Mouse (Mus musculus): Measurements from ENCODE around the gene Tnfsf15. TPM values are rescaled to one million over a fixed set of nuclear protein-coding genes. Genes with fewer than 3 reads are reported as not detected.

Tnfsf15 gene
- polyA plus RNA-seq, 1 experiment from 2014 or later, result 0.02 TPM

GRCm38 (mm10) chr4:63703686-63704085, 41.2 kb downstream of the Tnfsf15 start:
- no peak for DNase-seq
- no peak for ATAC-seq (ENCODE audit: low read depth)
- 59% methylated on average over 2 of the region's 2 CpGs for WGBS (ENCODE audit: insufficient replicate concordance)

GRCm38 (mm10) chr4:63702006-63702704, 42.8 kb downstream of the Tnfsf15 start:
- Histone ChIP-seq H3K27ac (no peak overlapping the region), H3K36me3 (no peaks in the 10 kb centered on the region), H3K27me3 (no peaks in the 10 kb centered on the region), H3K4me2 (no peak overlapping the region), H3K9ac (no peak overlapping the region), H3K9me3 (replicated peaks) (no peaks in the 10 kb centered on the region), H3K4me1 (replicated peaks) (no peaks in the 10 kb centered on the region), H3K4me3 (replicated peaks) (no peak overlapping the region)
- ATAC-seq (ENCODE audit: low read depth), result no peak
- 64% methylated on average over 4 of the region's 4 CpGs for WGBS (ENCODE audit: insufficient replicate concordance)
- no peak for DNase-seq

More at GRCm38 (mm10) chr4:63703686-63704085, 41.2 kb downstream of the Tnfsf15 start:
- Histone ChIP-seq H3K9me3 (replicated peaks) (no peaks in the 10 kb centered on the region), H3K4me1 (replicated peaks) (no peaks in the 10 kb centered on the region), H3K27me3 (no peaks in the 10 kb centered on the region), H3K9ac (no peak overlapping the region), H3K36me3 (no peaks in the 10 kb centered on the region), H3K4me3 (replicated peaks) (no peak overlapping the region), H3K4me2 (no peak overlapping the region), H3K27ac (no peak overlapping the region)

DNA sequence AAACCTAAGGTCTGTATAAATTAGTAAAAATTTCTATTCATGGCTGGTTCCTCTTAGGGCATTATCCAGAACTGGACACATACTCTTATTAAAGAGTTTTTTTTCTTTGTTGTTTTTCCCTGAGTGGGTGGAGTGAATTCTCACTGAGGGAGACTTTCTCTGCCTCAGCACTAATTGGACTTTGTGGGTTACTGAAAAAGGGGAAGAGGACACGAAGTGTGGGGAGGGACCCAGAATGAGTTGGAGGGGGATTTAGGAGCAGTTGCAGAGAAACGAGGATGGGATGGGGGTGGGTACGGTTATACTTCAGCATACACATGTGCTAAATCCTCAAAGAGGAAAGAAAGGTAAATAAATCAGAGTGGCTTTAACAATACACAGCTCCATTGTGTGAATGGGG, 45.2 kb downstream of the Tnfsf15 start:
- H3K4me2 ChIP-seq, result no peak overlapping the region
- H3K27me3 ChIP-seq, result no peaks in the 10 kb centered on the region
- H3K9me3 ChIP-seq (replicated peaks), result no peaks in the 10 kb centered on the region
- no peak overlapping the region for H3K4me3 ChIP-seq (replicated peaks)
- no peaks in the 10 kb centered on the region for H3K4me1 ChIP-seq (replicated peaks)
- H3K9ac ChIP-seq, result no peak overlapping the region
- no peak for DNase-seq
- H3K36me3 ChIP-seq, result no peaks in the 10 kb centered on the region
- no peak for ATAC-seq (ENCODE audit: low read depth)
- no peak overlapping the region for H3K27ac ChIP-seq
- 24% methylated on average over 3 of the region's 3 CpGs for WGBS (ENCODE audit: insufficient replicate concordance)

DNA sequence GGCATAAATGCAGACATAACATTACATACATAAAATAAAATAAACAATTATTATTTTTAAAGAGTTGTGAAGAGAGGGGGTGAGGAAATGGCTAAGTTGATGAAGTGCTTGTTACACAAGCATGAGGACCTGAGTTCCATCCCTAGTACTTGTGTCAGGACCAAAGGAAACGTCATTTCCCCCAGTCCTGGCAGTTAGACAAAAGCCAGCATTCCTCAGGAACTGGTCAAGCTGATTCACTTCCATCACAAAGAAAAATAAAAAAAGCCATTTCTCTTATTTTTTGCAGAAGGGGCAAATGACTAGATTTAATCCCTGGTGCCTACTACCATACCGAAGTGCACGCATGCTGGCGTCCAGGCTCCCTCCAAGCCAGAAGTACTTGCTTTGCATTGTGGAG, 48.0 kb downstream of the Tnfsf15 start:
- no peak overlapping the region for H3K9ac ChIP-seq
- H3K4me3 ChIP-seq (replicated peaks), result no peak overlapping the region
- H3K27me3 ChIP-seq, result no peaks in the 10 kb centered on the region
- H3K9me3 ChIP-seq (replicated peaks), result no peaks in the 10 kb centered on the region
- ATAC-seq (ENCODE audit: low read depth) (no peak), DNase-seq (no peak)
- no peaks in the 10 kb centered on the region for H3K4me1 ChIP-seq (replicated peaks)
- H3K4me2 ChIP-seq, result no peak overlapping the region
- WGBS (ENCODE audit: insufficient replicate concordance), result 78% methylated on average over 4 of the region's 4 CpGs
- no peaks in the 10 kb centered on the region for H3K36me3 ChIP-seq
- no peak overlapping the region for H3K27ac ChIP-seq

DNA sequence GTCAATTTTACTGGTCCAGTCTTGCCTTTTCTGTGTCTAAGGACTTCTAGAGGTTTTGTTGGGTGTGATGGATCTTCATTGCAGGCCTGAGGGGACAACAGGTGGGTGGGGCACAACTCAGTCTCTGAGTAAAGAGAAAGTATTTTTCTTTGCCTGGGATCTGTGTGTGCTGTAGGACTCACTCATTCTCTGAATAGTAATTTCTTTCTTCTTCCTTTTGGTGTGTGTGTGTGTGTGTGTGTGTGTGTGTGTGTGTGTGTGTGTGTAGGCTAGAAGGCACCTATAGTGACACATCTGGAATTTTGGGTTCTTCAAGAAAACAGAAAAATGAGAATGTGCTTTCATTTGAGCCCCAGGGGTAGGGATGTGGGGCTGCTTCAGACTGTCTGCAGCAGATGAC, 52.6 kb downstream of the Tnfsf15 start:
- Histone ChIP-seq H3K9me3 (replicated peaks) (no peaks in the 10 kb centered on the region), H3K27me3 (no peaks in the 10 kb centered on the region), H3K27ac (no peak overlapping the region), H3K9ac (no peak overlapping the region), H3K4me3 (replicated peaks) (no peak overlapping the region), H3K4me1 (replicated peaks) (no peaks in the 10 kb centered on the region), H3K4me2 (no peak overlapping the region), H3K36me3 (no peaks in the 10 kb centered on the region)
- DNase-seq (no peak), ATAC-seq (ENCODE audit: low read depth) (no peak)

- Histone ChIP-seq H3K4me1 (replicated peaks) (no peaks in the 10 kb centered on the region), H3K36me3 (no peaks in the 10 kb centered on the region), H3K9ac (no peak overlapping the region), H3K4me3 (replicated peaks) (no peak overlapping the region), H3K9me3 (replicated peaks) (no peaks in the 10 kb centered on the region), H3K4me2 (no peak overlapping the region), H3K27ac (no peak overlapping the region), H3K27me3 (no peaks in the 10 kb centered on the region)
- WGBS (ENCODE audit: insufficient replicate concordance), result 76% methylated on average over 8 of the region's 8 CpGs
- ATAC-seq (ENCODE audit: low read depth) (no peak), DNase-seq (no peak)
Observed at GRCm38 (mm10) chr4:63687429-63687828, 57.5 kb downstream of the Tnfsf15 start.

GRCm38 (mm10) chr4:63686157-63686556, 58.8 kb downstream of the Tnfsf15 start:
- no peak for ATAC-seq (ENCODE audit: low read depth)
- no peak overlapping the region for H3K9ac ChIP-seq
- H3K4me1 ChIP-seq (replicated peaks), result no peaks in the 10 kb centered on the region
- DNase-seq, result no peak
- no peaks in the 10 kb centered on the region for H3K36me3 ChIP-seq
- H3K4me3 ChIP-seq (replicated peaks), result no peak overlapping the region
- H3K4me2 ChIP-seq, result no peak overlapping the region
- no peak overlapping the region for H3K27ac ChIP-seq
- H3K27me3 ChIP-seq, result no peaks in the 10 kb centered on the region
- H3K9me3 ChIP-seq (replicated peaks), result no peaks in the 10 kb centered on the region

- no peak overlapping the region for H3K4me2 ChIP-seq
- no peaks in the 10 kb centered on the region for H3K27me3 ChIP-seq
- ATAC-seq (ENCODE audit: low read depth) (no peak), DNase-seq (no peak)
- no peak overlapping the region for H3K27ac ChIP-seq
- no peak overlapping the region for H3K9ac ChIP-seq
- no peak overlapping the region for H3K4me3 ChIP-seq (replicated peaks)
- no peaks in the 10 kb centered on the region for H3K9me3 ChIP-seq (replicated peaks)
- 39% methylated on average over 4 of the region's 4 CpGs for WGBS (ENCODE audit: insufficient replicate concordance)
- no peaks in the 10 kb centered on the region for H3K4me1 ChIP-seq (replicated peaks)
- no peaks in the 10 kb centered on the region for H3K36me3 ChIP-seq
Observed at GRCm38 (mm10) chr4:63685253-63685525, 59.7 kb downstream of the Tnfsf15 start.

DNA sequence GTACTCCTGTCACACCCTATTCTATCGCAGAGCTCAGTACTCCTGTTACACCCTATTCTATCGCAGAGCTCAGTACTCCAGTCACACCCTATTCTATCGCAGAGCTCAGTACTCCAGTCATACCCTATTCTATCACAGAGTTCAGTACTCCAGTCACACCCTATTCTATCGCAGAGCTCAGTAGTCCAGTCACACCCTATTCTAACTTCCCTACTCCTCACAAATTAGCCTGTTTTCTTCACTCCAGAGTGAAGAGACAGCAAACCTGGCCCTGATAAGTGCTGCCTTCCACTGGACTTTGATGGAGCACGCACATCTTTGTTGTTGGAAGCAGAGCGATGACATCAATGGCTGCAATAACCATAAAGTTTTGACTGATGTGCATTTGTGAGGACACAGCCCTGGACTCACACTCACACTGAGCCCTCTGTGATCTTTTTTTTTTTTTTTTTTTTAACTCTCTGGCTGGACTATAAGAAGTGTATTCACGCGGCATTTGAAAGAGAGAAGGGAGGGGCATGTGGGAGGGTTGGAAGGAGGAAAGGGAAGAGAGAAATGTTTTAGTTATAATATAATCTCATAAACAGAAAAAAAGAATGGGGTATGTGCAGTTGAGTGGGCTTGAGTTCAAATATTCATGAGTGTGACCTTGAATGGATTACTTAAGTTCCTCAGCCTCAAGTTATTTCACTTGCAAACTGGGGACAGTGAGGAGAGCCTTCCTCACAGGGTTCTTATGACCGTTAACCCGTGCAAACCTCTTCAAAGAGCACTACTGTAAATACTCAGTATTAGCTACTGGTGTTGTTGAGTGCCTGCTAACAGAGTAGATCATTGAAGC, 60.3 kb downstream of the Tnfsf15 start:
- H3K4me2 ChIP-seq, result no peak overlapping the region
- ATAC-seq (ENCODE audit: low read depth), result no peak
- WGBS (ENCODE audit: insufficient replicate concordance), result 75% methylated on average over 10 of the region's 10 CpGs

GRCm38 (mm10) chr4:63683716-63684115, 61.2 kb downstream of the Tnfsf15 start:
- no peak for DNase-seq
- ATAC-seq (ENCODE audit: low read depth), result no peak
- no peak overlapping the region for H3K4me2 ChIP-seq
- no peak overlapping the region for H3K27ac ChIP-seq
- H3K36me3 ChIP-seq, result no peaks in the 10 kb centered on the region
- H3K27me3 ChIP-seq, result no peaks in the 10 kb centered on the region
- H3K9me3 ChIP-seq (replicated peaks), result no peaks in the 10 kb centered on the region
- no peaks in the 10 kb centered on the region for H3K4me1 ChIP-seq (replicated peaks)
- H3K9ac ChIP-seq, result no peak overlapping the region
- H3K4me3 ChIP-seq (replicated peaks), result no peak overlapping the region
- WGBS (ENCODE audit: insufficient replicate concordance), result 74% methylated on average over 6 of the region's 6 CpGs

More for the DNA sequence above, 60.3 kb downstream of the Tnfsf15 start:
- H3K27ac ChIP-seq, result no peak overlapping the region
- H3K36me3 ChIP-seq, result no peaks in the 10 kb centered on the region
- no peaks in the 10 kb centered on the region for H3K27me3 ChIP-seq
- H3K9ac ChIP-seq, result no peak overlapping the region
- no peak for DNase-seq
- no peaks in the 10 kb centered on the region for H3K4me1 ChIP-seq (replicated peaks)
- H3K4me3 ChIP-seq (replicated peaks), result no peak overlapping the region
- no peaks in the 10 kb centered on the region for H3K9me3 ChIP-seq (replicated peaks)

DNA sequence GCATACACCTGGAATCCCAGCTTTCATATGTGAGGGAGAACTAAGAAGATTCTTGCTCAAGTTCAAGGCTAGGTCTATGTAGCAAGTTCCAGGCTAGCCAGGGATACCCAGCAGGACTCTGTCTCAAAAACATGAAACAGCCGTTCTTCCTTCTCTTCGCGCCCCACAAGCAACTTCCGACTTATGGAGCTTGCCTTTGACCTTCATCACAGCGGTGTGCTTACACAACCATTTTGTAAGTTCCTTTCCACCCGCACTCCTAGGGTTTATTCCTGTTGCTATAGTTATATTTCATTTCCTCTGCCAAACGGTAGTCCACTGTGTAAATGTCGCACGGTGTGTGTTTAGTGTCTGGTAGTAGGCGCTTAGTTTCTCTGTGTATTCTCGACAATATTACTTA, 61.9 kb downstream of the Tnfsf15 start:
- Histone ChIP-seq H3K9ac (no peak overlapping the region), H3K4me3 (replicated peaks) (no peak overlapping the region), H3K27ac (no peak overlapping the region), H3K9me3 (replicated peaks) (no peaks in the 10 kb centered on the region), H3K27me3 (no peaks in the 10 kb centered on the region), H3K36me3 (no peaks in the 10 kb centered on the region), H3K4me1 (replicated peaks) (no peaks in the 10 kb centered on the region), H3K4me2 (no peak overlapping the region)
- ATAC-seq (ENCODE audit: low read depth), result no peak
- WGBS (ENCODE audit: insufficient replicate concordance), result 69% methylated on average over 11 of the region's 11 CpGs
- DNase-seq, result no peak

GRCm38 (mm10) chr4:63682441-63682840, 62.5 kb downstream of the Tnfsf15 start:
- H3K4me3 ChIP-seq (replicated peaks), result no peak overlapping the region
- ATAC-seq (ENCODE audit: low read depth), result no peak
- no peak for DNase-seq

More at GRCm38 (mm10) chr4:63682441-63682840, 62.5 kb downstream of the Tnfsf15 start:
- no peaks in the 10 kb centered on the region for H3K36me3 ChIP-seq
- no peaks in the 10 kb centered on the region for H3K4me1 ChIP-seq (replicated peaks)
- no peak overlapping the region for H3K27ac ChIP-seq
- H3K4me2 ChIP-seq, result no peak overlapping the region
- no peaks in the 10 kb centered on the region for H3K9me3 ChIP-seq (replicated peaks)
- WGBS (ENCODE audit: insufficient replicate concordance), result 40% methylated on average over 2 of the region's 2 CpGs
- H3K9ac ChIP-seq, result no peak overlapping the region
- no peaks in the 10 kb centered on the region for H3K27me3 ChIP-seq
